Mouse (Mus musculus) kidney, embryonic 15.5 days (tissue): ENCODE data around the gene Acpp. TPM values are rescaled to one million over a fixed set of nuclear protein-coding genes. Genes with fewer than 3 reads are reported as not detected.

Experiments
- ATAC-seq: fragments of 200-750 bp; cut with Nextera tagmentation; replicated peaks from 2 replicates; pipeline ENCODE4 v1.8.0; 2017; ENCODE audit warnings: moderate TSS enrichment; ENCODE audit not compliant: low FRiP score
- H3K27ac ChIP-seq: fragments of 300-500 bp; sonication (generic); 2 replicates; pipeline ENCODE4 v1.5.1; 2015; ENCODE audit warnings: mild to moderate bottlenecking, inconsistent platforms
- H3K27me3 ChIP-seq: fragments of 300-500 bp; sonication (generic); 2 replicates; pipeline ENCODE4 v1.6.1; 2015; ENCODE audit warnings: inconsistent platforms
- H3K36me3 ChIP-seq: fragments of 300-500 bp; sonication (generic); 2 replicates; pipeline ENCODE4 v1.6.1; 2015; ENCODE audit warnings: inconsistent platforms
- H3K4me1 ChIP-seq: fragments of 300-500 bp; sonication (generic); 2 replicates; pipeline ENCODE4 v1.6.1; 2015; ENCODE audit warnings: inconsistent platforms
- H3K4me2 ChIP-seq: fragments of 300-500 bp; sonication (generic); 2 replicates; pipeline ENCODE4 v1.6.1; 2015; ENCODE audit warnings: moderate library complexity, mild to moderate bottlenecking, inconsistent platforms
- H3K4me3 ChIP-seq: fragments of 300-500 bp; sonication (generic); replicated peaks from 2 replicates; pipeline ENCODE4 v1.5.1; 2015; ENCODE audit warnings: mild to moderate bottlenecking, inconsistent platforms
- H3K9ac ChIP-seq: fragments of 300-500 bp; sonication (generic); 2 replicates; pipeline ENCODE4 v1.6.1; 2015; ENCODE audit warnings: mild to moderate bottlenecking, inconsistent platforms
- H3K9me3 ChIP-seq: fragments of 300-500 bp; sonication (generic); replicated peaks from 2 replicates; pipeline ENCODE4 v1.6.1; 2016; ENCODE audit warnings: inconsistent platforms
- WGBS: fragments of 180-500 bp; shearing (Covaris S2); methylation state at CpG from one replicate; pipeline ENCODE4 v1.1.7; 2015; ENCODE audit warnings: mixed read lengths; 5-methylcytosine and 5-hydroxymethylcytosine counted together
- polyA plus RNA-seq: library from polyadenylated mRNA; unstranded; fragments of >200 nt; fragmentation: Nextera tagmentation; extraction: Ambion mirVana; gene quantifications from 2 replicates; pipeline ENCODE4 v1.2.1, GENCODE M21; 2015

The Acpp gene
- polyA plus RNA-seq, 1 experiment from 2014 or later = 1.7 TPM

GRCm38 (mm10) chr9:104239076-104239475 lies 98.5 kb downstream of the Acpp start:
- H3K27me3 ChIP-seq = no peaks in the 10 kb centered on the region
- H3K9me3 ChIP-seq = no peaks in the 10 kb centered on the region
- no peak overlapping the region for H3K4me3 ChIP-seq
- H3K36me3 ChIP-seq = peaks cover 68% of the 10 kb centered on the region
- no peak overlapping the region for H3K9ac ChIP-seq
- no peak overlapping the region for H3K4me2 ChIP-seq
- H3K4me1 ChIP-seq = no peaks in the 10 kb centered on the region
- 94% methylated on average over 8 of the region's 8 CpGs for WGBS
- ATAC-seq = no peak
- no peak overlapping the region for H3K27ac ChIP-seq

Other genes with a start within 250 kb of the Acpp start
- 1.8 and 3.1 TPM in 2 replicates for gene Ackr4, start 210.8 kb downstream of the Acpp start, polyA plus RNA-seq
- gene Dnajc13, start 74.8 kb downstream of the Acpp start, polyA plus RNA-seq = 19.9 and 23.0 TPM in 2 replicates
- gene Cpne4, start 209.5 kb upstream of the Acpp start, polyA plus RNA-seq = 0.12 and 0.16 TPM in 2 replicates